Comparison of ENCODE assay signal across 11 mouse cellular contexts in genomic region chr9:58201861-58202549, GRCm38 (mm10). TPM values are rescaled to one million over a fixed set of nuclear protein-coding genes. Genes with fewer than 3 reads are reported as not detected.
DNase-seq lines count a peak whose midpoint lies in the region; ATAC-seq and TF ChIP-seq lines count a peak whose summit lies in the region.
"Had no signal": no experiment of that assay in that cellular context is flagged by ENCODE, and none has a peak within 500 bp of the region (broad histone marks: within the 10 kb centered on the region; RNA-seq: fewer than 3 reads in every experiment).

No protein-coding gene starts in this region.

- TF ChIP-seq CTCF in brain, embryonic 14.5 days (IDR thresholded peaks at IDR 0.05; ENCODE audit: borderline replicate concordance, extremely low read depth, insufficient read depth, insufficient read length): no peak

- H3K4me3 ChIP-seq in heart, embryonic 13.5 days: peak overlapping the region; percentile 24
- H3K4me3 ChIP-seq in hindbrain, embryonic 15.5 days: peak overlapping the region; percentile 35
- peak overlapping the region; percentile 45 for H3K4me3 ChIP-seq in midbrain, embryonic 16.5 days (ENCODE audit: low read depth, low read length)

- TF ChIP-seq POLR2A in brain, embryonic 14.5 days (IDR thresholded peaks at IDR 0.05; ENCODE audit: borderline replicate concordance, extremely low read depth, insufficient read depth, insufficient read length, poor library complexity, severe bottlenecking): no peak

- peak overlapping the region; percentile 38 for H3K4me2 ChIP-seq in heart, embryonic 13.5 days
- H3K4me2 ChIP-seq in hindbrain, embryonic 15.5 days: peak overlapping the region; percentile 64
- peak overlapping the region; percentile 80 for H3K4me2 ChIP-seq in midbrain, embryonic 16.5 days (ENCODE audit: low read length)

- H3K4me1 ChIP-seq in heart, embryonic 13.5 days: peaks cover 49% of the 10 kb centered on the region
- peaks cover 71% of the 10 kb centered on the region for H3K4me1 ChIP-seq in hindbrain, embryonic 15.5 days (replicated peaks)
- peaks cover 31% of the 10 kb centered on the region for H3K4me1 ChIP-seq in midbrain, embryonic 16.5 days (ENCODE audit: control insufficient read depth, insufficient read depth, low read length)

- H3K36me3 ChIP-seq in heart, embryonic 13.5 days: no peaks in the 10 kb centered on the region
- H3K36me3 ChIP-seq in hindbrain, embryonic 15.5 days: no peaks in the 10 kb centered on the region
- no peaks in the 10 kb centered on the region for H3K36me3 ChIP-seq in midbrain, embryonic 16.5 days (ENCODE audit: control insufficient read depth, insufficient read depth, low read length)

- DNase-seq in heart, postnatal 4 days: no peak
- peak; percentile 81 for DNase-seq in brain, embryonic 14.5 days (ENCODE audit: low read depth)
- DNase-seq in spleen, adult 12 weeks (ENCODE audit: low spot score): no peak
- no peak for DNase-seq in cerebellum, adult 9-10 months

- H3K9ac ChIP-seq in heart, embryonic 13.5 days: 0 out of 2 replicates have a peak overlapping the region, but pooled peaks have one; percentile 10
- H3K9ac ChIP-seq in hindbrain, embryonic 15.5 days: peak overlapping the region; percentile 23; the same call in 1 of the 2 replicates
- H3K9ac ChIP-seq in midbrain, embryonic 16.5 days (ENCODE audit: low read depth, low read length): peak overlapping the region; percentile 62

- ATAC-seq in heart, embryonic 13.5 days (ENCODE audit: extremely low read depth, insufficient number of reproducible peaks, low FRiP score, low TSS enrichment): no peak
- ATAC-seq in hindbrain, embryonic 15.5 days (ENCODE audit: low FRiP score, low read depth): no peak
- no peak for ATAC-seq in midbrain, embryonic 16.5 days
- ATAC-seq in CD4-positive, CD25-positive, alpha-beta regulatory T cell, adult 4 months: no peak

- H3K27ac ChIP-seq in heart, embryonic 13.5 days (replicated peaks): no peak overlapping the region
- peak overlapping the region; percentile 70 for H3K27ac ChIP-seq in hindbrain, embryonic 15.5 days (replicated peaks)
- peak overlapping the region; percentile 76 for H3K27ac ChIP-seq in midbrain, embryonic 16.5 days (ENCODE audit: low read length)

- H3K9me3 ChIP-seq in heart, embryonic 13.5 days: no peaks in the 10 kb centered on the region
- no peaks in the 10 kb centered on the region for H3K9me3 ChIP-seq in hindbrain, embryonic 15.5 days
- H3K9me3 ChIP-seq in midbrain, embryonic 16.5 days (replicated peaks; ENCODE audit: control insufficient read depth, low read length, poor library complexity, severe bottlenecking): no peaks in the 10 kb centered on the region

- peaks cover 92% of the 10 kb centered on the region for H3K27me3 ChIP-seq in heart, embryonic 13.5 days (replicated peaks)
- peaks cover 72% of the 10 kb centered on the region for H3K27me3 ChIP-seq in hindbrain, embryonic 15.5 days
- peaks cover 45% of the 10 kb centered on the region for H3K27me3 ChIP-seq in midbrain, embryonic 16.5 days (ENCODE audit: control insufficient read depth, insufficient read depth, low read depth, low read length)

- 2% methylated on average over 37 of the region's 37 CpGs for WGBS in heart, embryonic 13.5 days
- under 1% methylated on average over 37 of the region's 37 CpGs for WGBS in hindbrain, embryonic 15.5 days
- under 1% methylated on average over 37 of the region's 37 CpGs for WGBS in midbrain, embryonic 16.5 days

RNA-seq across cellular contexts. Expression of gene Islr, which starts 2.1 kb away (rescaled TPM):
- 18.6 and 23.3 TPM in 2 replicates for polyA plus RNA-seq in heart, embryonic 13.5 days (2015; fragmentation: Nextera tagmentation; extraction: Ambion mirVana)
- 10 to 100 TPM; 25.4 to 31.0 TPM for total RNA-seq in heart, postnatal 4 days (2021)
- polyA plus RNA-seq in brain, embryonic 14.5 days (2012; rRNA removed): 57.7 and 67.1 TPM in 2 replicates
- polyA plus RNA-seq in hindbrain, embryonic 15.5 days (2015; fragmentation: Nextera tagmentation; extraction: Ambion mirVana): 37.1 and 44.2 TPM in 2 replicates
- polyA plus RNA-seq in midbrain, embryonic 16.5 days (2015; fragmentation: Nextera tagmentation; extraction: Ambion mirVana): 24.4 and 26.2 TPM in 2 replicates
- 1 to 10 TPM in 1 of 2 experiments, under 1 TPM in 1; 0.77 to 1.2 TPM for polyA plus RNA-seq in CD4-positive, CD25-positive, alpha-beta regulatory T cell, adult 4 months (2017; shearing (Covaris generic))
- total RNA-seq: CH12.LX had no signal

RNA-seq across cellular contexts. Expression of gene Islr2, which starts 2.1 kb away (rescaled TPM):
- polyA plus RNA-seq in heart, embryonic 13.5 days (2015; fragmentation: Nextera tagmentation; extraction: Ambion mirVana): 0.05 and 0.17 TPM in 2 replicates
- total RNA-seq in heart, postnatal 4 days (2021): under 1 TPM; 0.83 to 0.86 TPM
- 364 and 418 TPM in 2 replicates for polyA plus RNA-seq in brain, embryonic 14.5 days (2012; rRNA removed)
- polyA plus RNA-seq in hindbrain, embryonic 15.5 days (2015; fragmentation: Nextera tagmentation; extraction: Ambion mirVana): 20.1 and 27.6 TPM in 2 replicates
- polyA plus RNA-seq in midbrain, embryonic 16.5 days (2015; fragmentation: Nextera tagmentation; extraction: Ambion mirVana): 38.0 and 42.3 TPM in 2 replicates
- polyA plus RNA-seq in CD4-positive, CD25-positive, alpha-beta regulatory T cell, adult 4 months (2017; shearing (Covaris generic)): not detected
- total RNA-seq: CH12.LX; common myeloid progenitor, adult 5-6 weeks; liver, adult 2 months had no signal
- polyA plus RNA-seq: liver, adult 2 months had no signal

RNA-seq across cellular contexts. Expression of gene Pml, which starts 47.6 kb away (rescaled TPM):
- polyA plus RNA-seq in heart, embryonic 13.5 days (2015; fragmentation: Nextera tagmentation; extraction: Ambion mirVana): 11.9 and 12.9 TPM in 2 replicates
- total RNA-seq in heart, postnatal 4 days (2021): 10 to 100 TPM; 15.3 to 17.6 TPM
- polyA plus RNA-seq in brain, embryonic 14.5 days (2012; rRNA removed): 6.8 and 7.1 TPM in 2 replicates
- polyA plus RNA-seq in hindbrain, embryonic 15.5 days (2015; fragmentation: Nextera tagmentation; extraction: Ambion mirVana): 4.3 and 5.2 TPM in 2 replicates
- 3.5 and 3.9 TPM in 2 replicates for polyA plus RNA-seq in midbrain, embryonic 16.5 days (2015; fragmentation: Nextera tagmentation; extraction: Ambion mirVana)
- 10 to 100 TPM; 45.9 to 77.9 TPM for polyA plus RNA-seq in CD4-positive, CD25-positive, alpha-beta regulatory T cell, adult 4 months (2017; shearing (Covaris generic))

RNA-seq across cellular contexts. Expression of gene Stoml1, which starts 51.0 kb away (rescaled TPM):
- 25.0 and 25.6 TPM in 2 replicates for polyA plus RNA-seq in heart, embryonic 13.5 days (2015; fragmentation: Nextera tagmentation; extraction: Ambion mirVana)
- total RNA-seq in heart, postnatal 4 days (2021): 10 to 100 TPM; 14.2 to 17.1 TPM
- polyA plus RNA-seq in brain, embryonic 14.5 days (2012; rRNA removed): 123 and 145 TPM in 2 replicates
- 123 and 126 TPM in 2 replicates for polyA plus RNA-seq in hindbrain, embryonic 15.5 days (2015; fragmentation: Nextera tagmentation; extraction: Ambion mirVana)
- 134 and 144 TPM in 2 replicates for polyA plus RNA-seq in midbrain, embryonic 16.5 days (2015; fragmentation: Nextera tagmentation; extraction: Ambion mirVana)
- polyA plus RNA-seq in CD4-positive, CD25-positive, alpha-beta regulatory T cell, adult 4 months (2017; shearing (Covaris generic)): 10 to 100 TPM; 26.0 to 83.0 TPM

Comparison
In these comparisons a context has a peak if more than half of its experiments do, and no peak if none do; other contexts are left out.
1. H3K9ac ChIP-seq: peak in every context shown above with its lines; median percentile 62 in midbrain, embryonic 16.5 days; 23 in hindbrain, embryonic 15.5 days; 10 in heart, embryonic 13.5 days.
2. RNA of gene Islr2, which starts 2.1 kb away (polyA plus RNA-seq): 364 to 418 TPM in brain, embryonic 14.5 days, 38.0 to 42.3 TPM in midbrain, embryonic 16.5 days and 20.1 to 27.6 TPM in hindbrain, embryonic 15.5 days; 0.05 to 0.17 TPM in heart, embryonic 13.5 days and not detected in CD4-positive, CD25-positive, alpha-beta regulatory T cell, adult 4 months; every median in the first group is over 10 times any median in the second.
3. Peak in every context shown above with its lines, with median percentiles within 50 percentile points of each other: H3K4me2 ChIP-seq and H3K4me3 ChIP-seq.